Mouse (Mus musculus): ENCODE measurements around the gene Adarb2.

Adarb2 gene

GRCm38 (mm10) chr13:8369868-8370387 lies 167.3 kb downstream of the Adarb2 start:
- CTCF ChIA-PET = no interaction called here

DNA sequence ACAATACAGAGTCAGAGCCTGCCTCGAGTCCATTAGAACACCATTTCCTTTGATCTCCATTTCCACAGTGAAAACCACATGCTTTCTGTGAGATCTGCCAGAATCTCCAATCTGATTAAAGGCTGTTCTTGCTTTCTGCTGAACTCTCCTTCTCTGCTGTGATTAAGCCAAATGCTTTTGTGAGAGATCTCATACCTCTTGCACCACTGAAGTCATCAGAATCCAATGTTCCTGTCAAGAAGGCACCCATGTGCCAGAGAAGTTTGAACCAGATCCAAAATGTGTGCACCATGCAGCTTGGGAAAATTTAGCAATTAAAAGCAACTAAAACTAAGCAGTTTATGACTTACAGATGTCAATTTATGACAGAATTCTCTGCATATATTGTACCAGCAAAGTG lies 185.9 kb downstream of the Adarb2 start:
- CTCF ChIA-PET = no interaction called here

GRCm38 (mm10) chr13:8400265-8401041 lies 197.8 kb downstream of the Adarb2 start:
- CTCF ChIA-PET = no interaction called here

- CTCF ChIA-PET = no interaction called here
Measured at GRCm38 (mm10) chr13:8402324-8402873, 199.7 kb downstream of the Adarb2 start.

DNA sequence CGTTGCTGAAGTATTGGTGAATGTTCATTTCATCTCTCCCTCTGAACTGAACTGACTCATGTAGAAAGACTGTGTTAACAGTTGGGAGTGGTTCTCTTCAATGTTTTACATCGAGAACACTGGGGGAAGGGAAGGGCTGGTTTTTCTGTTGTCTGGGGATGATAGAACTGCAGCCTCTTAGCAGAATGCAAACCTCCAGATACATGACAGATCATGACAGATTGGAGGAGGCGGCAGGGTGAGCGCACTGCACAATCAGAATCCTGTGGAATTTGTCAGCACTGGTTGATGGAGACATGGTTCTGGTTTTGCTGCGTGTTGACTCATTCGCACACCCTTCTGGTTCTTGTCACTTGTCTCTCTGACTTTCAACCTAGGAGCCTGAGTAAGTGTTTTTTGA lies 203.4 kb downstream of the Adarb2 start:
- CTCF ChIA-PET = no interaction called here

GRCm38 (mm10) chr13:8410353-8411318 lies 208.0 kb downstream of the Adarb2 start:
- CTCF ChIA-PET = no interaction called here

DNA sequence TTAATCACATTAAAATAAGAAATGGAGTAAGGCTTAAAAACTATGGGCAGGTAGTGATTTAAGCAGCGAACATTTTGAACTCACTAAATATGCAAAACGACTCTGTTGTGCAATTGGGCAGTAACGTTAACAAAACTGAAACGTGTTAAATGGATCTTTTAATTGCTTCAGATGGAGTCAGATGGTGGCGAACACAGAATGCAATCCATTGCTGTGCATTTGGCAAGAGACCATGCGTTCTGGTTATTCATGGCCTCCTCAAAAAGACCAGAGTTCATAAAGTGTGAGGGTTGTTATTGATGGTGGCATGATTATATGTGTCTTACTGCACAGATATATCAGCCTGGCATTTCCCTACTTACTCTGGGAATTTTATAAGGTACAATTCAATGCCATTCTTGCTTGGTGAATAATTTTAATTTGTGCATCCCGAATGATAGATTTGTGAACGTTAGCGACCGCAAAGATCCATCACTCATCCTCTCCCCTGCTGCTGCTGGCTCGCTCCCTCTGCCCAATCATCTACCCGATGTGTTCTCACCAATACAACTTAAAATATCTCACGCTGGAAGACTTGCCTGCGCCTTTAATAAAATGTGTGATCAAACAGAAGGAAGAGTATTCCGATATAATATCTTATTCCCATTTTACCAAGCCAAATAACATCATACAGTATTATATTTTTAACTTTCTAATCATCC lies 221.5 kb downstream of the Adarb2 start:
- CTCF ChIA-PET = no interaction called here

- CTCF ChIA-PET = no interaction called here
Measured at GRCm38 (mm10) chr13:8439188-8439835, 236.6 kb downstream of the Adarb2 start.

DNA sequence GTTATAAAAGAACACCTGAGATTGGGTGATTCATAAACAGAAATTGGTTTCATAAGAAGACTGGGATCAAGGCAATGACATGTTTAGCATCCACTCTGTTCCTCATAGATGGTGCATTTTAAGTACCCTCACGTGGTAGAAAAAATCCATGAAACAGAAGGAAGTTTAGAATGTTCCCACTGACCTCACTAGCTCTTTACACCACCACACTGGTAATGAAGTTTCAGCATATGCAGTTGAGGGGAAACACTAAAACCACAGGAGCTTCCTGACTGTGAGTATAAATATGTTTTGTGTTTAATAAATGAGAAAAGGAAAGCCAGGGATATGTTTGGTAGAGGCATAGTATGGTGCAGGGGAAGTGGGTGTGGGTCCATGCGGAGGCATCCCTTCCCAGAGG lies 242.7 kb downstream of the Adarb2 start:
- CTCF ChIA-PET = no interaction called here

- CTCF ChIA-PET = no interaction called here
Measured at GRCm38 (mm10) chr13:8448192-8448879, 245.7 kb downstream of the Adarb2 start.

- CTCF ChIA-PET = no interaction called here
Measured at GRCm38 (mm10) chr13:8451581-8451980, 248.9 kb downstream of the Adarb2 start.

DNA sequence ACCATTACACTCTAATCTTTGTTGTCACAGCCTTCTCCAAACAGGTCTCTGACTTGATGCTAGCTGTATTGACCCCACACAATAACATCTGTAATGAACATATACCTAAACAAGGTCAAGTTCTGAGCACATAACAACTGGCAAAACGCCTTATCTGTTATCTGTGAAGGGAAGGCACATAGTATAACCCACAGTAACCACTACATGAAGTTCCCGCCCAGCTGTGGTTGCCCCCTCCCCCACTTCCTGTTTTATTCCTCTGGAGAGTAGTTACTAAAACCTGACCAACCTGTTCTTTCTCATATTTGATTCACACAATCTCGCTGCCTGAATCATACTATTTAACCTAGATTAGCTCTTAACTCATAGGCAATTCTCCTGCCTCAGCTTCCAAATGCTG lies 254.2 kb downstream of the Adarb2 start:
- CTCF ChIA-PET = no interaction called here

- CTCF ChIA-PET = no interaction called here
Measured at GRCm38 (mm10) chr13:8457831-8458230, 255.2 kb downstream of the Adarb2 start.

DNA sequence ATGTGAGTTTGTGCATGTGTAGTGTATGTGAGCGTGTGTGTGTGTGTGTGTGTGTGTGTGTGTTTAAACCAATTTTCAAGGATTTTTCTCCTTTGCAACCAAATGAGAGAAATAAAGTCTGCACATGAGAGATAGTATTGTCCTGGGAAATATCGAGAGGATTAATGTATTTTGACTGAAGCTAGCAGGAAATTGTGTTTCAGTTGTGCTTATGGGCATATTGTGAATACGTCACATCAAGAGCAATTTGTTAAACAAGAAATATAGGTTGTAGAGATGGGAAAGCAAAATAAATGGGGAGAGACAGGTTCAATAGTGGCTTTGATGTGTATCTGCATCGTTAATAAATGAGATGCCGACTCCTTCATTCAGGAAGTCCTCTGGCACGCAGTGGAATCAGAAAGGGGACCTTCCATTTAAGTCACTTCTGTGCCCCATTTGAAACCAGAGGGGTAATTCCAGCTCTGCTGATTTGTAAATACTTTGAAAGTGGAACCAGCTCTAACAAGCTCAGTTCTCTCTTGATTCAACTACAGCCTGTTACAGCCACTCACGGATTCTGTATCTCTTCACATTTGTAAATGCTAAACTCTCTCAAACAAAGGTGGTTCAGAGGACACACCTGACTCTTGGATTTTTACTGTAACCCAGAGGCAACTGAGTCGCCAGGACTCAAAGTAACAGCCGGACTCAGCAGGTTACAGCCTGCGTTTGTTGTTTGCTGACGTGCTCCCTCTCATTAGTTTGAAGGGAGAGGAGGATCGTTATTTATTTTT lies 265.1 kb downstream of the Adarb2 start:
- CTCF ChIA-PET = no interaction called here

DNA sequence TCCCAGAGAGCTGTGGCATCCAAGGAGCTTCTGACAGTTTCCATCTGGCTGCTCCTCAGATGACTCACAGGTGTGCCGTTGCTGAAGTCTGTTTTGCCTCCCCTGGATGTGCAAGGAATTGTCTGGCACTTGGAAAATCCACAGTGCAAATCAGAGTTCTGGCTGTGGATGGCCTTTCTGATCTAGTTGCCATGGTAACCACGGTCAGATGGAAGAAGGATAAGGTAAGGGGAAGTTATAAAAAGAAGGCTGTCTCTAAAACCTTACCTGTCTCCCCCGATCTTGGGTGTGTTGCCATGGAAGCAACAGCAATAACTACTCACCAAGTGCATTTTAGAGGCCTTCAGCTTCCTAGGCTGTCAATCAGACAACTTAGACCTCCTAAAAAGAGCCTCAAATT lies 273.6 kb downstream of the Adarb2 start:
- CTCF ChIA-PET = no interaction called here

DNA sequence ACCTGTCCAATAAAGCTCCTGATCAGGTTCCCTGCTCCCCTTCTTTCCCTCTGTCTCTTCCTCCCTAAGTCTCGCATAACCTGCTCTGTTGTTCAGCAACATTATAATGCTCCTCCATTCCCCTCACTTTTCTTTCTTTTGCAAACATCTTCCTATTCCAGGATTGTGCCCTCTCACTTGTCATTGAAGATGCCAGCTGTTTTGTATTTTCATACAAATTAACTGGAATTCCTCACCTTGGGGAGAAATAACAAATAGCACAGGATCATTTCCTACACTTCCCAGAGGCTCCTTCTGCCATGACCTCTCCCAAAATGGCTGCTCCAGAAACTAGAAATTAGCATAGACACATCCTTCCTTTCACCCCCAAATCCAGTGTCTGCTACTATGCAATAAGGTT lies 276.1 kb downstream of the Adarb2 start:
- CTCF ChIA-PET = no interaction called here

DNA sequence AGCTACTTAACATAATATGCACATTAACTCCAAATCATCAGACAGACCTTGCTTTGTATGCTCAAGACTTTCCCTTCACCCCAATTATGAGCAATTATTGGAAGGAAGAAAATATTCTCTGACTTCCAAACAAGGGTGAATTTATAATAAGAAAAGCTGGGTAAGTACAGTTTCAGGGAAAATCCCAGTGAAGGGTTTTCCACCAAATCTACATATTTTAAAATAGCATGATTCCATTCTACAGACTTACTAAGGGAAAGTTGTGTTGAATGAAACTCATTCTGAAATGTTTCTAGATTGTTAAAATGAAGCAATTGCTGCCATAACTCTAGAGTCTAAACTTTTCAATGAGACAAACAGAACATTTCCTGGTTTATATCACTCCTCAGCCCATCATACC lies 277.3 kb downstream of the Adarb2 start:
- CTCF ChIA-PET = no interaction called here

DNA sequence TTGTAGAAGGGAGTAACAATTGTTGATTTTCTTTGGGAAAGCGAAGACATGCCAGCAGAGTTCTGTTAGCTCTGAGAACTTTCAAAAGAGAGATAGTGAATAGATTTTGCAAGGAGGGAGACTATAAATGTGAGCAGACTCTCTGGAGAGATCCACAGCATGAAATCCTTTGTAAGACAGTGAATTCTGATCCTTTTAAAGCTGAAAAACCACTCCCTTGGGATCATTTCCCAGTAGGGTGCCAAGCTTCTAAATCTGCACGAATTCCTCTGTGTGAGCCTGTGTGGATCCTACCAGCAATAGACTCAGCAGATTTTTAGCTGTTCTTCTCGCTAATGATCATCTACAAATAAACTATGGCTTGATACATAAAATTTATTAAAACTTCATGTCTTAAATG lies 278.7 kb downstream of the Adarb2 start:
- CTCF ChIA-PET = no interaction called here

- CTCF ChIA-PET = no interaction called here
Measured at GRCm38 (mm10) chr13:8484592-8485272, 282.1 kb downstream of the Adarb2 start.

Data from spleen, embryonic (tissue).